Mouse (Mus musculus) megakaryocyte, embryonic 14.5 days (primary cell): ENCODE results near the gene Mpo.

Source experiments
- FLI1 ChIP-seq: IDR thresholded peaks from 2 replicates; pipeline ENCODE4 v1.6.1; 2012; ENCODE audit warnings: low read length, inconsistent platforms, mixed read lengths
- GATA1 ChIP-seq: IDR thresholded peaks from 3 replicates; pipeline ENCODE4 v1.6.1; 2012; ENCODE audit warnings: mixed read lengths, low read length, inconsistent platforms, borderline replicate concordance

DNA sequence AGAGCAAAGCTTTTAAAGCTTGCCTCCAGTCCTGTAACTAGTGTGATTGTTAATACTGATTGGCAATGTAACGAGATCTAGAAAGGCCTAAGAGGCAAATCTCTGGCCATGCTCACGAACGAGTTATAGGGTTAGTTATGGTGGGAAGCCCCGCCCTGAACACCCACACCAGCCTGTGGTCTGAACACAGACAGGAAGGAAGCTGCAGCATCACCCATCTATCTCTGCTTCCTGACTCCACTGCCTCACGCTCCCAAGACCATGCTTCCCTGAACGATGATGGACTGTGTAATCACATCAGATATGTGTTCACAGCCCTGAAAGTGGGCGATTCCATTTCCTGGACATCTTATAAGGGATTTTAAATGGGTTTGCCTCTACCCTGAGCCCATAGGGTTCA lies 14.9 kb downstream of the Mpo start:
- TF ChIP-seq GATA1, result no peak
- no peak for TF ChIP-seq FLI1
